Mouse (Mus musculus): ENCODE measurements at regions not wholly inside any gene's neighbourhood (a gene's known extent, or its start where the extent isn't known, plus 50 kb on each side); places are given as distances from the start of the nearest gene placed in this dataset.

DNA sequence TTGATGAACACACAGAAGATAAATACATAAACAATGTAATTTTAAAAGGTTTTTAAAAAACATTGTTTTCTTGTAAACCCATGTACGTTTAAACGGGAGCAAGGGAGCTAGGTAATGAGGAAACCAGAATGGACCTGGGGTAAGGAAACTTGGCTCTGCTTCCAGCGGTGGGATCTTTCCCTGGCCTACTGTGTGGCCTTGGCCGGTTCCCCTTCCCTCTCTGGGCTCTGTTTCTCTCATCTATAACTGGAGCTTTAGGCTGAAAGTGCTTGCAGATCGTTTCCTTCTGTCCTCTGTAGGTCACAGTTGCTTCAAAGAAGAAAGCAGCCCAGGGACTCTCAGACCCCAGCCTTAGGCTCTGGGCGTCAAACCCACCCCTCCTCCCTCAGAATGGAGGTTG is 285.1 kb upstream of the Zmiz1 start:
- TF ChIP-seq CTCF (IDR thresholded peaks at IDR 0.05; ENCODE audit: low read depth) (no peak), EP300 (IDR thresholded peaks at IDR 0.05; ENCODE audit: low read depth) (no peak)
